Mouse (Mus musculus): ENCODE measurements around the gene Zan.

The Zan gene

GRCm38 (mm10) chr5:137352011-137352975 lies 124.6 kb downstream of the Zan start:
- no peak for DNase-seq (ENCODE audit: low read depth, low spot score)

DNA sequence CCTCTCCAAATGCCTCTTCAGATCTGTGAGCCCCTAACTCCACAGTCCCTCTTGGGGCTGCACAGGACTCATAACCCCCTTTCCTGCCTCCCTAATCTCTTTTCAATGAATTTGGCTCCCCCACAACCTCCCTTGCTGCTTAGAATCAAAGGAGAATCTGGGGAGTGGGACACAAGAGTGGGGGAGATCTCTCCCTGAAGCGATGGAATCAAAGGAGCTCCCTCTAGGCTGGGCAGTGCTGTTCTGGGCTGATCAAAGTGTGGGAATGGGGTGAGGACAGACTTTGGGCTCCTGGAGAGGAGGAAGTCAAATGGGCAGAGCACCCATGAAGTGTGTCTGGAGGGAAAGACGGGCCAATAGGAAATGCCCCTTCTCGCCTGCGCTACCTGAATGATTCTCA lies 125.5 kb downstream of the Zan start:
- DNase-seq (ENCODE audit: low read depth, low spot score): no peak

- DNase-seq (ENCODE audit: low read depth, low spot score): no peak
These were observed 125.8 kb downstream of the Zan start for GRCm38 (mm10) chr5:137351058-137351380.

DNA sequence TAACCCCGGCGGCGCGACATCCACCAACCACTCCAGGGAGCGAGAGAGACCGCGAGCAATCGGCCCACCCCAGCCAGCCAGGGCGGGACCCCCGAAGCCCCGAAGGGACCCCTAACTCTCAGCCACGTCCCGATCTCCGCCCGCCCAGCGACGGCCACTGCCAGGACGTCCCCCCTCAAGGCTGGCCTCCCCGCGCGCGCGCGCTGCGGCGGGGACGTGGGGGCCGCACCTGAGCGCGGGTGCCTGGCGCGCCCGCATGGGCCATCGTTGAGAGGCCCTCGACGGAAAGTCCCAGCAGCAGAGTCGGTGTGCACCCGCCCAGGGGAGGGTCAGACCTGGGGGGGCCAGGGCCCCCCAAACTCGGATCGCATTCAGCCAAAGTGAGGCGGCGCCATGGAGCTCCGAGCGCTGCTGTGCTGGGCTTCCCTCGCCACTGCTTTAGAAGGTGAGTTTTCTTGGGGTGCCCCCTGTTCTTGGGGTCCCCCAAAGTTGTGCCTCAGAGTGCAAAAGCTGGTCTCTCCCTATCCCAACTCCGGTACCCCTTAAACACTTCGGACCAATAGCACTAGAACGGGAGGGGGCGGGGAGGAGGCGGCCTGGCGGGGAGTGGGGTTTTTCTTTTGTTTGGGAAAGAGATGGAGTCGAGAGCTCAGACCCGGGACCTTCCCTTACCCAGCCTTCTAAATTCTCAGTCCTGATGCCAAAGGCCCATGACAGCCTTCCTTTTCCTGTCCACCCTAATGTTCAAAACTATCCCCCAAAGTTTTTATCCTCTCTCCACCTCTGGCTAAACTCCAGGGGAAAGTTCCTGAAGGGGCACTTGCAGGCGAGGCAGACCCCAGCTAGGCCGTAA lies 126.4 kb downstream of the Zan start:
- DNase-seq (ENCODE audit: low read depth, low spot score): no peak

- peak; percentile 19 for DNase-seq (ENCODE audit: low read depth, low spot score)
These were observed 127.3 kb downstream of the Zan start, which contains the start of gene Ephb4 for GRCm38 (mm10) chr5:137349384-137350204. Ephb4 (plus strand) TSS chr5:137350109.

DNA sequence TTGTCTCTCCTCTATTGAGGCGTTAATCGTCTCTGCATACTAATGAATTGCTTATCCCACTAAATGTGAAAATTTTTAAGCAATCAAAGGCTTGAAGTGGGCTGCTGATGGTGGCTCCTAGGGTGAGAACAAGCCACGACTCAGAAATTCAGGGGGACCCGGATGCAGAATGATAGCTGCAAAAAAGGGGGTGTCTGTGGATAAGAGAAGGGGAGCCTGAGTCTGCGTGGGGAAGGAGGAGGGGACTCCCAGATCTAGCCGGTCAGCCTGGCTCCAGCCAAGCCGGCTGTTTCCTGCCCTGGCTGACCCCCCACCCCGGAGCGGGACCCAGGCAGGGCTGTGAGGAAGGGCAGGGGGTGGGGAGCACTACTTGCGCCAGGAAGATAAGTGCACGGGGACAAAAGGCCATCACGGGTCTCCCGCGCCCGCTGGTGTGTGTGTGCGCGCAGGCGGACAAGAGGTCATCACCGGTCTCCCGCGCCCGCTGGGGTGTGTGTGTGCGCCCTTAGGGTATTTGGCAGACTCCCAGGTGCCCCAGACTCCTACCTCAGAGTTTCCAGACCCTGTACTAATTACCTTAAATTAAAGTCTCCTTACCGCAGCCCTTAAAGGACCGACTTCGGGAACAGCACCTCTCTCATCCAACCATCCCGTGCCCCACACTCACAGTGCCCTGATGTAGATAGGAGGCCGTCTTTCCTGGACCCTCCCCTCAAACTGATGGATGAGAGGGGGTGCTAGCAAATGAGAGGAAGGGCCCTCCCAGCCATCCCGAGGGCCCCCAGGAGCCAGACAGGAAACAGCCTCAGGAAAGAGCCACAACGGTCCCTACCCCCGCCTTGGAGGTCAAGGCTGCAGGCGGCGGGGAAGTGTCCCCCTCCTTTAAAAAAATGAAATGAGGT lies 128.1 kb downstream of the Zan start:
- DNase-seq (ENCODE audit: low read depth, low spot score): no peak

- no peak for DNase-seq (ENCODE audit: low read depth, low spot score)
These were observed 129.0 kb downstream of the Zan start for GRCm38 (mm10) chr5:137347856-137348255.

GRCm38 (mm10) chr5:137346983-137347382 lies 129.9 kb downstream of the Zan start:
- no peak for DNase-seq (ENCODE audit: low read depth, low spot score)

GRCm38 (mm10) chr5:137346388-137346787 lies 130.5 kb downstream of the Zan start:
- DNase-seq (ENCODE audit: low read depth, low spot score): no peak

GRCm38 (mm10) chr5:137345821-137346220 lies 131.0 kb downstream of the Zan start:
- no peak for DNase-seq (ENCODE audit: low read depth, low spot score)

- DNase-seq (ENCODE audit: low read depth, low spot score): no peak
These were observed 133.0 kb downstream of the Zan start for GRCm38 (mm10) chr5:137343869-137344268.

DNA sequence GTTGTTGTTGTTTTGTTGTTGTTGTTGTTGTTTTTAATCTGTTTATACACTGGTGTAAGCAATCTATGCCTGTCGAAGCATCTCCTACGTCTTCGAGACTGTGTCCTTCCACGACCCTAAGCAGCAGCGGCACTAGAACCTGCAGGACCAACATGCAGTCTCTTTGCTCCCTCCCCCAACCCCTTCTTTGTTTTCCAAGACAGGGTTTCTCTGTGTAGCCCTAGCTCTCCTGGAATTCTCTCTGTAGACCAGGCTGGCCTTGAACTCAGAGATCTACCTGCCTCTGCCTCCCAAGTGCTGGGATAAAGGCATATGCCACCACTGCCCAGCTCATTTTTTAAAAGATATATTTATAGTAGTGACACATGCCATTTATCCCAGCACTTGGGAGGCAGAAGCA lies 133.5 kb downstream of the Zan start:
- no peak for DNase-seq (ENCODE audit: low read depth, low spot score)

- no peak for DNase-seq (ENCODE audit: low read depth, low spot score)
These were observed 134.4 kb downstream of the Zan start for GRCm38 (mm10) chr5:137342407-137343012.

GRCm38 (mm10) chr5:137340222-137340621 lies 136.6 kb downstream of the Zan start:
- DNase-seq (ENCODE audit: low read depth, low spot score): no peak

DNA sequence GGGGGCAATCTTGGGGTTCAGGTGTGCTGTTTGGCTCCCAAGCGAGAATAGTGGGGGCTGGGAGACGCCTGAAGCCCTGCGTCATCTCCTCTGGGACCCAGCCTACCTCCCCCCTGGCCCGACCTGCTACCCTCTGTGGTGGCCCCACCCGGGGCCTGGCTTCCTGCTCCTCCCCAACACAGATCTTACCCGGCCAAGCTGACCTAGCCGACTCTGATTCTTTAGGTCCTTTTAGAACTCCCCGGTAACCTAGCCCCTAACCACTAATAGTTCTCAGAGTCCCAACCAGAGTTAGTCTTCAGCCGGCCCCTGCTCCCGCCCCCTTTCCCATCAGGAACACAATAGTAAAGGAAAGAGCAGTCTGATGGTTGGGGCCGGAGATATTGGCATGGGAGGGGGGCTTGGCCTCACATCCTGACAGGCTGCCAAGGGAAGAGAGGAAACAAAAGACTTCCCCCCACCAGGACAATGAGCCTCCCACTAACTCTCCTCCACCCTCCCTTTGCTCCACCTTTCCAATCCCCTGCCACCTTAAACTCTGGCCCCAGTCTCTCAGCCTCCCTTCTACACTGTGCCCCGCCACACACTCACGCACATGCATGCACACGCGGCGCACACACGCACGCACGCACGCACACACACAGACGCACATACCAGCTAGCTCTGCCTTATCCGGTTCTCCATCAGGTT lies 137.4 kb downstream of the Zan start:
- DNase-seq (ENCODE audit: low read depth, low spot score): peak; percentile 68

DNA sequence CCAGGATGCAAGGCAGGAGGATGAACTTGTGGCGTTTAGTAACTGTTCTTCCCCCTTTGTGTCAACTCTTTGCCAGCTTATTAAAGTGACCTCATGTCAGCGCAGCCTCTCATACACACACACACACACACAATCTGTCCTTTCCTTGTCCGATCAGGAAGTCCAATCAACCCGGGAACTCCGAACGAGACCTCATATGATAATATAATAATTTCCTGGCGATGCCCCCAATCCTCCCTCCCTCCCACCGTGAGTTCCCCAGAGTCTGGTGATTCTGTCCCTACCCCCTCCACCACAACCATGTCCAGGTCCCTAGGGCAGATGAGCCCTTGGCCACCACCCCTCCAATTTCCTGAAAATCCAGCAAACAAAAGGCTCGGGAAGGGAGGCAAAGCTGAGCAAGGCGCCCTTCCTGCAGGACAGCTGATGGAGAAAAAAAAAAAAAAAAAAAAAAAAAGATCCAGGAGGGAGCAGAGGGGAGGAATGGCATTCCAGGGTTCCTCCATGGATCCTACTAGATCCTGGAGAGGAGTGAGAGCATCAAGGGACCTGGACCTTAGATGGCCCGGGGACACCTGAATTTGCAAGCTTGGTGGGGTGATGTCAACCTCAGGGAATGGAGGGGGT lies 138.1 kb downstream of the Zan start:
- DNase-seq (ENCODE audit: low read depth, low spot score): no peak

GRCm38 (mm10) chr5:137338256-137338655 lies 138.6 kb downstream of the Zan start:
- peak; percentile 99 for DNase-seq (ENCODE audit: low read depth, low spot score)

- DNase-seq (ENCODE audit: low read depth, low spot score): no peak
These were observed 139.7 kb downstream of the Zan start for GRCm38 (mm10) chr5:137337190-137337589.

GRCm38 (mm10) chr5:137335066-137335465 lies 141.8 kb downstream of the Zan start:
- DNase-seq (ENCODE audit: low read depth, low spot score): no peak

Measured in brain, adult 2 months (tissue).